Mouse (Mus musculus) E14TG2a.4 (cell line): Measurements from ENCODE around the gene 2310007B03Rik.

Source experiments
- CTCF ChIP-seq: conservative IDR thresholded peaks from 2 replicates; pipeline ENCODE4 v1.5.1; 2014; ENCODE audit warnings: low read length
- NANOG ChIP-seq: IDR thresholded peaks from 2 replicates; pipeline ENCODE4 v1.6.1; 2014; ENCODE audit warnings: borderline replicate concordance, low read length, mixed read lengths

GRCm38 (mm10) chr1:93139713-93140112, 21.0 kb downstream of the 2310007B03Rik start:
- TF ChIP-seq CTCF, result no peak
- TF ChIP-seq NANOG, result no peak
